Mouse (Mus musculus) spleen, adult 12 weeks (tissue): ENCODE results near the gene Il22ra1.

Source experiments
- DNase-seq: peaks from one replicate; pipeline ENCODE4 v3.0.0; 2022; ENCODE audit warnings: low spot score

Gene Il22ra1

GRCm38 (mm10) chr4:135733901-135734300, 5.9 kb downstream of the Il22ra1 start:
- no peak for DNase-seq

GRCm38 (mm10) chr4:135736903-135737302, 8.9 kb downstream of the Il22ra1 start:
- DNase-seq, result no peak

- no peak for DNase-seq
These were observed 10.3 kb downstream of the Il22ra1 start for GRCm38 (mm10) chr4:135738237-135738636.

- DNase-seq, result no peak
These were observed 11.2 kb downstream of the Il22ra1 start for GRCm38 (mm10) chr4:135739148-135739547.

GRCm38 (mm10) chr4:135739672-135740071, 11.7 kb downstream of the Il22ra1 start:
- peak; percentile 25 for DNase-seq

- no peak for DNase-seq
These were observed 15.5 kb downstream of the Il22ra1 start for GRCm38 (mm10) chr4:135743520-135743919.

- DNase-seq, result no peak
These were observed 16.9 kb downstream of the Il22ra1 start for GRCm38 (mm10) chr4:135744726-135745448.

- no peak for DNase-seq
These were observed 17.6 kb downstream of the Il22ra1 start for GRCm38 (mm10) chr4:135745613-135746012.

GRCm38 (mm10) chr4:135750896-135751295, 22.9 kb downstream of the Il22ra1 start:
- DNase-seq, result no peak

- DNase-seq, result no peak
These were observed 24.3 kb downstream of the Il22ra1 start for GRCm38 (mm10) chr4:135752106-135752778.

GRCm38 (mm10) chr4:135752779-135753164, 24.8 kb downstream of the Il22ra1 start:
- no peak for DNase-seq

- DNase-seq, result no peak
These were observed 30.4 kb downstream of the Il22ra1 start for GRCm38 (mm10) chr4:135758331-135758730.

GRCm38 (mm10) chr4:135758825-135759224, 30.9 kb downstream of the Il22ra1 start:
- DNase-seq, result no peak

- DNase-seq, result no peak
These were observed 31.5 kb downstream of the Il22ra1 start, which contains the start of gene Myom3 for GRCm38 (mm10) chr4:135759356-135759976. Gene Myom3, plus strand, starts transcription at chr4:135759715.

- DNase-seq, result no peak
These were observed 33.1 kb downstream of the Il22ra1 start for GRCm38 (mm10) chr4:135761048-135761447.

- no peak for DNase-seq
These were observed 33.6 kb downstream of the Il22ra1 start for GRCm38 (mm10) chr4:135761569-135761968.

- peak; percentile 54 for DNase-seq
These were observed 34.4 kb downstream of the Il22ra1 start for GRCm38 (mm10) chr4:135762251-135762906.

- no peak for DNase-seq
These were observed 36.7 kb downstream of the Il22ra1 start for GRCm38 (mm10) chr4:135764700-135765099.

- DNase-seq, result no peak
These were observed 37.7 kb downstream of the Il22ra1 start for GRCm38 (mm10) chr4:135765707-135766106.

GRCm38 (mm10) chr4:135766976-135767375, 39.0 kb downstream of the Il22ra1 start:
- no peak for DNase-seq

GRCm38 (mm10) chr4:135768572-135769526, 40.9 kb downstream of the Il22ra1 start:
- no peak for DNase-seq
